Mouse (Mus musculus): Measurements from ENCODE around the gene Tmigd1. TPM values are rescaled to one million over a fixed set of nuclear protein-coding genes. Genes with fewer than 3 reads are reported as not detected.

Tmigd1 gene
- polyA plus RNA-seq, 2 experiments: 0.09 to 0.36 TPM

DNA sequence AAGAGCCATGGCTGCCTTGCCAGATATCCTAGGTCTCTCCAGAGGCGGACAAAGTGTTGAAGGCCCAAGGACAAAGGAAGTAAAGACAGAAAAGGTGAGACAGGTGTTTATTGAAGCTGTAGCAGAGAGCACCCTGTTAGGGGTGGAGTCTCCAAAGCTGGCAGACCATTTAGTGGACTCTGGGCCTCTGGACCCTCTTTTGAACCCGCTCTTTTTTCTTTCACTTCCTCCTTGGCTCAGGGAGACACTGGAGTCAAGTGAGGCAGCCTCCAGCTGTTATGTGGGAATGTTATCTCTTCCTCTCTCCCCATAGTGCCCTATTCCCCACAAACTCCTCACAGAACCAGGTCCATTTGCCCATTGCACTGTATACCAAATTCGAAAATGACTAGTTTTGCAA is 9.0 kb upstream of the Tmigd1 start:
- Histone ChIP-seq H3K4me2 (replicated peaks; ENCODE audit: low read depth, low read length, severe bottlenecking) (no peak overlapping the region), H3K9ac (ENCODE audit: low read depth, low read length, severe bottlenecking) (no peak overlapping the region), H3K4me3 (replicated peaks; ENCODE audit: low read length) (no peak overlapping the region), H3K9me3 (ENCODE audit: control insufficient read depth, low read length) (no peaks in the 10 kb centered on the region), H3K27ac (replicated peaks; ENCODE audit: low read depth, low read length) (no peak overlapping the region), H3K27me3 (ENCODE audit: control insufficient read depth, insufficient read depth, low read length) (no peaks in the 10 kb centered on the region), H3K4me1 (ENCODE audit: control insufficient read depth, insufficient read depth, low read length) (peaks cover 7% of the 10 kb centered on the region), H3K36me3 (ENCODE audit: control insufficient read depth, insufficient read depth, low read length) (no peaks in the 10 kb centered on the region)
- TF ChIP-seq POLR2A (IDR thresholded peaks at IDR 0.05; ENCODE audit: borderline replicate concordance, extremely low read depth, insufficient read depth, insufficient read length): no peak
- DNase-seq (ENCODE audit: low spot score): no peak
- 83% methylated on average over 3 of the region's 3 CpGs for WGBS
- no peak for ATAC-seq (ENCODE audit: low FRiP score, low read depth)

DNA sequence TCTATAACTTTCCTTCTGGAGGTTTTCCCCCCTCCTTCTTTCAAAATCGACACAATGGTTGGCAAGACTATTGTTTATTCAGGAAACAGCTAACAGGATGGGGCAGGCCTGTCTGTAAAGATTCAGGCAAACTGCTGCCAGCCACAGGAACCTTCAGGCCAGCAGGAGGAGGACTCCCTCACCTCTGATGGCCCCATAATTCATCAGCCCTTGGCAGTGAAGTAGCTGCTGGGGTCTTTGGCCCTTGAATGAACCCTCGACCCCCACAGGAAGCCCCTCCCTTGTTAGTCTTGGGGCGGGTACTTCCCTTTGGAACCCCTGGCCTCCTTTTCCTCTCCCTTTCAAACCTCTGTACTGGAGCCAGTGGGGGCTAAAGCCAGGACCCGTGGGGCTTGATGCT is 8.4 kb upstream of the Tmigd1 start:
- Histone ChIP-seq H3K9me3 (ENCODE audit: control insufficient read depth, low read length) (no peaks in the 10 kb centered on the region), H3K4me2 (replicated peaks; ENCODE audit: low read depth, low read length, severe bottlenecking) (no peak overlapping the region), H3K9ac (ENCODE audit: low read depth, low read length, severe bottlenecking) (no peak overlapping the region), H3K27me3 (ENCODE audit: control insufficient read depth, insufficient read depth, low read length) (no peaks in the 10 kb centered on the region), H3K4me3 (replicated peaks; ENCODE audit: low read length) (no peak overlapping the region), H3K4me1 (ENCODE audit: control insufficient read depth, insufficient read depth, low read length) (peaks cover 7% of the 10 kb centered on the region), H3K36me3 (ENCODE audit: control insufficient read depth, insufficient read depth, low read length) (no peaks in the 10 kb centered on the region), H3K27ac (replicated peaks; ENCODE audit: low read depth, low read length) (no peak overlapping the region)
- ATAC-seq (ENCODE audit: low FRiP score, low read depth) (no peak), DNase-seq (ENCODE audit: low spot score) (no peak)
- WGBS: 12% methylated on average over 4 of the region's 4 CpGs
- TF ChIP-seq POLR2A (IDR thresholded peaks at IDR 0.05; ENCODE audit: borderline replicate concordance, extremely low read depth, insufficient read depth, insufficient read length): no peak

DNA sequence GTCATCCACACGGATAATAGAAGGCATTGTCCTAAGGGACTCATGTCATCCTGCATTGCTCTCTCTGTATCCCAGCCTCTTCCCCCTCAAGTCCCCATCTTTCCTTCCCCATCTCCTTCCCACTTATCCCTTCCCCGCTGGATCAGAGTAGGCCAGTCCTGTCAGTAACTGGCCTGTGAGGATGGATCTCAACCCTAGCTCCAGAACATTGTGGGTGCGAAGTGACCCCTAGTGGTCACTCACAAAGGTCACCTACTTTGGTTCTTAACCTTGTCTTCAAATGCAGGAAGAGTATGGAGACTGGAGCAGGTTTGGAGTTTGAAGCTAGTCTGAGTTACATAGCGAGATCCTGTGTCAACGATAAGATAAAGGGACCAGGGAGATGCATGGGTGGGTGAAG is 7.7 kb upstream of the Tmigd1 start:
- peak; percentile 53; the same call in 1 of the 2 replicates for ATAC-seq (ENCODE audit: low FRiP score, low read depth)
- Histone ChIP-seq H3K9ac (ENCODE audit: low read depth, low read length, severe bottlenecking) (no peak overlapping the region), H3K27me3 (ENCODE audit: control insufficient read depth, insufficient read depth, low read length) (no peaks in the 10 kb centered on the region), H3K27ac (replicated peaks; ENCODE audit: low read depth, low read length) (no peak overlapping the region), H3K4me3 (replicated peaks; ENCODE audit: low read length) (no peak overlapping the region), H3K4me1 (ENCODE audit: control insufficient read depth, insufficient read depth, low read length) (peaks cover 7% of the 10 kb centered on the region), H3K36me3 (ENCODE audit: control insufficient read depth, insufficient read depth, low read length) (no peaks in the 10 kb centered on the region), H3K9me3 (ENCODE audit: control insufficient read depth, low read length) (no peaks in the 10 kb centered on the region), H3K4me2 (replicated peaks; ENCODE audit: low read depth, low read length, severe bottlenecking) (no peak overlapping the region)
- WGBS: 40% methylated on average over 5 of the region's 5 CpGs
- no peak for TF ChIP-seq POLR2A (IDR thresholded peaks at IDR 0.05; ENCODE audit: borderline replicate concordance, extremely low read depth, insufficient read depth, insufficient read length)
- DNase-seq (ENCODE audit: low spot score): peak; percentile 68

DNA sequence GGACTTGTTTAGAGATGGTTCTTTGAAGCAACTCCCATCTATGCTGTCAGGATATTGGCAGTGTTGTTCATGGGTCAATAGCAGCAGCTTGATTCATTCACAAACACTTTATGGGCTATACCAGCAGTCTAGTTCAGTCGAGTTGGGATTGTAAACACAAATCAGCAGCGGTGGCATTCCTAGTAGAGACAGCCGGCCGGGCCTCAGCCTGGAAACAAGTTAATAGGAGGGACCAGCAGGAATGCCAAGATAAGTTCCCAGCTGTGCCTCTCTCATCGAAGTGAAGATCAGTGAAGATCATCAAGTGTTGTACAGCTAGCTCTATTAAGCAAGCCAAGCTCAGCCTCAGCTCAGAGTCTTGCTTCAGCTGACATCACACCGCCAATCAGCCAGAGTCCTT is 5.6 kb upstream of the Tmigd1 start:
- Histone ChIP-seq H3K4me2 (replicated peaks; ENCODE audit: low read depth, low read length, severe bottlenecking) (no peak overlapping the region), H3K9ac (ENCODE audit: low read depth, low read length, severe bottlenecking) (no peak overlapping the region), H3K27me3 (ENCODE audit: control insufficient read depth, insufficient read depth, low read length) (no peaks in the 10 kb centered on the region), H3K4me1 (ENCODE audit: control insufficient read depth, insufficient read depth, low read length) (peaks cover 7% of the 10 kb centered on the region), H3K9me3 (ENCODE audit: control insufficient read depth, low read length) (no peaks in the 10 kb centered on the region), H3K4me3 (replicated peaks; ENCODE audit: low read length) (no peak overlapping the region), H3K36me3 (ENCODE audit: control insufficient read depth, insufficient read depth, low read length) (no peaks in the 10 kb centered on the region), H3K27ac (replicated peaks; ENCODE audit: low read depth, low read length) (no peak overlapping the region)
- ATAC-seq (ENCODE audit: low FRiP score, low read depth): no peak
- 48% methylated on average over 6 of the region's 6 CpGs for WGBS
- no peak for DNase-seq (ENCODE audit: low spot score)
- no peak for TF ChIP-seq POLR2A (IDR thresholded peaks at IDR 0.05; ENCODE audit: borderline replicate concordance, extremely low read depth, insufficient read depth, insufficient read length)

DNA sequence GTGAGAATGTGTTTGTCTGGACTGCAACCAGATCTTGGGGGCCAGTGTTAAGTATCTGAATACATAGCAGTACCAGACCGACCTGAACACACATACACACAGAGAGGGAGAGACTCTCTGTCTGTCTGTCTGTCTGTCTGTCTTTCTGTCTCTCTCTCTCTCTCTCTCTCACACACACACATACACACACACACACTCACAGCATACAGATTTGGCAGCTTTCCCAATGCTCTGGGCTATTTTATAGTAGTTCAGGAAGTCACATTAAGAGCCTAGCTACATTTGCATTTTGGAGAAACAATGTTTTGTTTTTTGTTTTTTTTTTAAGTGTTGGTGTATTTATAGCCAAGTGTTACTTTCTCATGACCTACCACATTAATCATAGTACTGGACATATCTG is 4.8 kb upstream of the Tmigd1 start:
- H3K4me3 ChIP-seq (replicated peaks; ENCODE audit: low read length): no peak overlapping the region
- no peaks in the 10 kb centered on the region for H3K36me3 ChIP-seq (ENCODE audit: control insufficient read depth, insufficient read depth, low read length)
- no peak overlapping the region for H3K4me2 ChIP-seq (replicated peaks; ENCODE audit: low read depth, low read length, severe bottlenecking)
- TF ChIP-seq POLR2A (IDR thresholded peaks at IDR 0.05; ENCODE audit: borderline replicate concordance, extremely low read depth, insufficient read depth, insufficient read length): no peak
- ATAC-seq (ENCODE audit: low FRiP score, low read depth): no peak
- H3K27ac ChIP-seq (replicated peaks; ENCODE audit: low read depth, low read length): no peak overlapping the region
- no peaks in the 10 kb centered on the region for H3K27me3 ChIP-seq (ENCODE audit: control insufficient read depth, insufficient read depth, low read length)
- peaks cover 7% of the 10 kb centered on the region for H3K4me1 ChIP-seq (ENCODE audit: control insufficient read depth, insufficient read depth, low read length)
- DNase-seq (ENCODE audit: low spot score): no peak
- 78% methylated on average over 1 of the region's 1 CpGs for WGBS
- no peaks in the 10 kb centered on the region for H3K9me3 ChIP-seq (ENCODE audit: control insufficient read depth, low read length)
- no peak overlapping the region for H3K9ac ChIP-seq (ENCODE audit: low read depth, low read length, severe bottlenecking)

DNA sequence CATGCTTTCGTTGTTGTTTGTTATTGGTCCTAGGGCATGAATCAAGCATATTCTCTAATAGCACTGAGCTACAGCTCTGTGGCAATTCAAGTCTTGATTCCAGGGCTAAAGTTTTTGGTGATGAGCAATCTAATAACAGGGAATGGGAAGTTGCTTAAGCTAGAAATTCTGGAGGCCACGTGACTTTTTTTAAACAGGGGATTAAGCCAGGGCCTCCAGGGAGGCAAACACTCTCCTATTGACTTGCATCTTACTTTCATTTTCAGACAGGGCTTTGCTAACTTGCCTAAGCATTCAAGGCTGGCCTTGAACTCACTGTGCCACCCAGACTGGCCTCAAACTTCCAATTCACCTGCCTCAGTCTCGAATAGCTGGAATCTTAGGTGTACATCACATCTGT is 4.1 kb upstream of the Tmigd1 start:
- ATAC-seq (ENCODE audit: low FRiP score, low read depth): no peak
- peaks cover 7% of the 10 kb centered on the region for H3K4me1 ChIP-seq (ENCODE audit: control insufficient read depth, insufficient read depth, low read length)
- DNase-seq (ENCODE audit: low spot score): no peak
- H3K9me3 ChIP-seq (ENCODE audit: control insufficient read depth, low read length): no peaks in the 10 kb centered on the region
- no peak overlapping the region for H3K4me3 ChIP-seq (replicated peaks; ENCODE audit: low read length)
- H3K27me3 ChIP-seq (ENCODE audit: control insufficient read depth, insufficient read depth, low read length): no peaks in the 10 kb centered on the region
- no peak for TF ChIP-seq POLR2A (IDR thresholded peaks at IDR 0.05; ENCODE audit: borderline replicate concordance, extremely low read depth, insufficient read depth, insufficient read length)
- no peak overlapping the region for H3K4me2 ChIP-seq (replicated peaks; ENCODE audit: low read depth, low read length, severe bottlenecking)
- 56% methylated on average over 3 of the region's 3 CpGs for WGBS
- H3K9ac ChIP-seq (ENCODE audit: low read depth, low read length, severe bottlenecking): no peak overlapping the region
- no peaks in the 10 kb centered on the region for H3K36me3 ChIP-seq (ENCODE audit: control insufficient read depth, insufficient read depth, low read length)
- H3K27ac ChIP-seq (replicated peaks; ENCODE audit: low read depth, low read length): no peak overlapping the region

Data from limb, embryonic 14.5 days (tissue).